Mouse (Mus musculus) stomach, embryonic 16.5 days (tissue): ENCODE measurements around the gene Cyb561d2. TPM values are rescaled to one million over a fixed set of nuclear protein-coding genes. Genes with fewer than 3 reads are reported as not detected.

Experiments
- ATAC-seq: fragments of 200-750 bp; cut with Nextera tagmentation; 2 replicates; pipeline ENCODE4 v1.8.0; 2017; ENCODE audit warnings: moderate number of reproducible peaks, moderate TSS enrichment; ENCODE audit not compliant: insufficient read depth, low FRiP score
- H3K27ac ChIP-seq: fragments of 300-500 bp; sonication (generic); 2 replicates; pipeline ENCODE4 v1.5.1; 2014; ENCODE audit warnings: low read length
- H3K27me3 ChIP-seq: fragments of 300-500 bp; sonication (generic); 2 replicates; pipeline ENCODE4 v1.6.1; 2014; ENCODE audit warnings: low read length, control low read depth, mixed read lengths; ENCODE audit not compliant: control insufficient read depth, insufficient read depth
- H3K36me3 ChIP-seq: fragments of 300-500 bp; sonication (generic); 2 replicates; pipeline ENCODE4 v1.6.1; 2014; ENCODE audit warnings: low read length; ENCODE audit not compliant: control insufficient read depth, insufficient read depth
- H3K4me1 ChIP-seq: fragments of 300-500 bp; sonication (generic); 2 replicates; pipeline ENCODE4 v1.6.1; 2014; ENCODE audit warnings: low read length, control low read depth, mixed read lengths; ENCODE audit not compliant: control insufficient read depth, insufficient read depth
- H3K4me2 ChIP-seq: fragments of 300-500 bp; sonication (generic); 2 replicates; pipeline ENCODE4 v1.6.1; 2014; ENCODE audit warnings: low read depth, low read length, mixed read lengths
- H3K4me3 ChIP-seq: fragments of 300-500 bp; sonication (generic); replicated peaks from 2 replicates; pipeline ENCODE4 v1.5.1; 2014; ENCODE audit warnings: mild to moderate bottlenecking, low read length
- H3K9ac ChIP-seq: fragments of 300-500 bp; sonication (generic); 2 replicates; pipeline ENCODE4 v1.6.1; 2014; ENCODE audit warnings: low read length
- H3K9me3 ChIP-seq: fragments of 300-500 bp; sonication (generic); replicated peaks from 2 replicates; pipeline ENCODE4 v1.6.1; 2016; ENCODE audit warnings: low read length, control low read depth; ENCODE audit not compliant: control insufficient read depth
- WGBS: fragments of 180-500 bp; shearing (Covaris S2); extraction: QIAGEN DNeasy Blood & Tissue Kit; methylation state at CpG from one replicate; pipeline ENCODE4 v1.1.7; 2014; 5-methylcytosine and 5-hydroxymethylcytosine counted together
- polyA plus RNA-seq: library from polyadenylated mRNA; unstranded; fragments of >200 nt; fragmentation: Nextera tagmentation; extraction: Ambion mirVana; gene quantifications from 2 replicates; pipeline ENCODE4 v1.2.1, GENCODE M21; 2015

Gene Cyb561d2
- polyA plus RNA-seq, 1 experiment from 2014 or later: 27.4 TPM

GRCm38 (mm10) chr9:107554319-107554825 lies 12.4 kb upstream of the Cyb561d2 start:
- H3K36me3 ChIP-seq: peaks cover 18% of the 10 kb centered on the region
- H3K4me2 ChIP-seq: peak overlapping the region; percentile 96
- ATAC-seq: peak; percentile 91
- no peaks in the 10 kb centered on the region for H3K27me3 ChIP-seq
- H3K4me3 ChIP-seq: peak overlapping the region; percentile 73
- H3K4me1 ChIP-seq: peaks cover 45% of the 10 kb centered on the region
- peak overlapping the region; percentile 93 for H3K9ac ChIP-seq
- under 1% methylated on average over 53 of the region's 53 CpGs for WGBS
- H3K27ac ChIP-seq: peak overlapping the region; percentile 95
- no peaks in the 10 kb centered on the region for H3K9me3 ChIP-seq

- H3K27me3 ChIP-seq: no peaks in the 10 kb centered on the region
- peaks cover 12% of the 10 kb centered on the region for H3K36me3 ChIP-seq
- peak overlapping the region; percentile 96 for H3K4me2 ChIP-seq
- H3K4me3 ChIP-seq: peak overlapping the region; percentile 73
- peak; percentile 27; the same call in 1 of the 2 replicates for ATAC-seq
- 5% methylated on average over 37 of the region's 37 CpGs for WGBS
- peak overlapping the region; percentile 83 for H3K27ac ChIP-seq
- peak overlapping the region; percentile 77 for H3K9ac ChIP-seq
- no peaks in the 10 kb centered on the region for H3K9me3 ChIP-seq
- peaks cover 45% of the 10 kb centered on the region for H3K4me1 ChIP-seq
Observed at GRCm38 (mm10) chr9:107553541-107554318, 11.7 kb upstream of the Cyb561d2 start.

GRCm38 (mm10) chr9:107552690-107553393 lies 10.8 kb upstream of the Cyb561d2 start:
- H3K27ac ChIP-seq: no peak overlapping the region
- ATAC-seq: no peak
- H3K4me2 ChIP-seq: peak overlapping the region; percentile 96
- H3K36me3 ChIP-seq: 0 out of 2 replicates have a peak, but pooled peaks cover 4% of the 10 kb centered on the region
- 77% methylated on average over 5 of the region's 5 CpGs for WGBS
- peaks cover 45% of the 10 kb centered on the region for H3K4me1 ChIP-seq
- H3K4me3 ChIP-seq: peak overlapping the region; percentile 73; the same call in 1 of the 2 replicates
- H3K9ac ChIP-seq: no peak overlapping the region
- H3K27me3 ChIP-seq: no peaks in the 10 kb centered on the region
- no peaks in the 10 kb centered on the region for H3K9me3 ChIP-seq

GRCm38 (mm10) chr9:107551890-107552355 lies 9.9 kb upstream of the Cyb561d2 start:
- Histone ChIP-seq H3K4me3 (peak overlapping the region; percentile 49), H3K9me3 (no peaks in the 10 kb centered on the region), H3K9ac (peak overlapping the region; percentile 71), H3K4me2 (peak overlapping the region; percentile 96), H3K4me1 (peaks cover 48% of the 10 kb centered on the region), H3K36me3 (no peaks in the 10 kb centered on the region), H3K27ac (peak overlapping the region; percentile 64), H3K27me3 (no peaks in the 10 kb centered on the region)
- 12% methylated on average over 8 of the region's 8 CpGs for WGBS
- no peak for ATAC-seq

- no peaks in the 10 kb centered on the region for H3K27me3 ChIP-seq
- ATAC-seq: peak; percentile 48
- peak within 1 kb of the TSS; percentile 49 for H3K4me3 ChIP-seq
- WGBS: under 1% methylated on average over 63 of the region's 63 CpGs
- no peaks in the 10 kb centered on the region for H3K36me3 ChIP-seq
- H3K4me2 ChIP-seq: peak within 1 kb of the TSS; percentile 96
- no peaks in the 10 kb centered on the region for H3K9me3 ChIP-seq
- peak within 1 kb of the TSS; percentile 64 for H3K27ac ChIP-seq
- peaks cover 48% of the 10 kb centered on the region for H3K4me1 ChIP-seq
- H3K9ac ChIP-seq: peak within 1 kb of the TSS; percentile 71
Observed at GRCm38 (mm10) chr9:107551117-107551889, 9.3 kb upstream of the Cyb561d2 start, which contains the start of gene Rassf1. TSS of gene Rassf1 (plus strand) at chr9:107551555.

GRCm38 (mm10) chr9:107550491-107551116 lies 8.6 kb upstream of the Cyb561d2 start:
- WGBS: 40% methylated on average over 23 of the region's 23 CpGs
- Histone ChIP-seq H3K4me2 (peak overlapping the region; percentile 96), H3K4me3 (peak overlapping the region; percentile 49), H3K4me1 (peaks cover 41% of the 10 kb centered on the region), H3K27me3 (no peaks in the 10 kb centered on the region), H3K27ac (peak overlapping the region; percentile 25; the same call in 1 of the 2 replicates), H3K36me3 (no peaks in the 10 kb centered on the region), H3K9me3 (no peaks in the 10 kb centered on the region), H3K9ac (peak overlapping the region; percentile 71)
- no peak for ATAC-seq

GRCm38 (mm10) chr9:107549297-107550074 lies 7.5 kb upstream of the Cyb561d2 start:
- WGBS: 79% methylated on average over 20 of the region's 20 CpGs
- Histone ChIP-seq H3K4me1 (peaks cover 41% of the 10 kb centered on the region), H3K27me3 (no peaks in the 10 kb centered on the region)

GRCm38 (mm10) chr9:107548820-107549219 lies 6.8 kb upstream of the Cyb561d2 start:
- Histone ChIP-seq H3K36me3 (0 out of 2 replicates have a peak, but pooled peaks cover 11% of the 10 kb centered on the region), H3K4me1 (peaks cover 41% of the 10 kb centered on the region), H3K4me3 (no peak overlapping the region), H3K27me3 (no peaks in the 10 kb centered on the region), H3K9me3 (no peaks in the 10 kb centered on the region), H3K4me2 (no peak overlapping the region), H3K27ac (no peak overlapping the region), H3K9ac (no peak overlapping the region)
- ATAC-seq: no peak
- 87% methylated on average over 10 of the region's 10 CpGs for WGBS

More at GRCm38 (mm10) chr9:107549297-107550074, 7.5 kb upstream of the Cyb561d2 start:
- H3K9ac ChIP-seq: no peak overlapping the region
- H3K4me2 ChIP-seq: no peak overlapping the region
- no peak overlapping the region for H3K27ac ChIP-seq
- H3K9me3 ChIP-seq: no peaks in the 10 kb centered on the region
- no peak overlapping the region for H3K4me3 ChIP-seq
- no peak for ATAC-seq
- 0 out of 2 replicates have a peak, but pooled peaks cover 4% of the 10 kb centered on the region for H3K36me3 ChIP-seq
